Mouse (Mus musculus): ENCODE results near the gene Rgn. TPM values are rescaled to one million over a fixed set of nuclear protein-coding genes. Genes with fewer than 3 reads are reported as not detected.

Gene Rgn
- not detected for total RNA-seq (2023)

GRCm38 (mm10) chrX:20549532-20549931 is at the start of gene Rgn:
TSS of gene Rgn (plus strand) at chrX:20549787.

Other genes with a start within 250 kb of the Rgn start
- 10.4 TPM for gene Rp2, start 185.3 kb upstream of the Rgn start, total RNA-seq (2023)
- gene Jade3, start 124.1 kb upstream of the Rgn start, total RNA-seq (2023): 6.4 TPM
- 59.1 TPM for gene Rbm10, start 67.7 kb downstream of the Rgn start, total RNA-seq (2023)
- gene Ndufb11, start 67.8 kb downstream of the Rgn start, total RNA-seq (2023): 102 TPM
- gene Uba1, start 108.5 kb downstream of the Rgn start, total RNA-seq (2023): 204 TPM
- gene Cdk16, start 138.2 kb downstream of the Rgn start, total RNA-seq (2023): 60.8 TPM
- 41.1 TPM for gene Usp11, start 154.1 kb downstream of the Rgn start, total RNA-seq (2023)
- gene Araf, start 248.0 kb downstream of the Rgn start, total RNA-seq (2023): 142 TPM

All from CD8-positive naive resting alpha-beta T cell, adult 57 days (primary cell).